Mouse (Mus musculus) forebrain, embryonic 16.5 days (tissue): ENCODE measurements around the gene Ly75. TPM values are rescaled to one million over a fixed set of nuclear protein-coding genes. Genes with fewer than 3 reads are reported as not detected.

ENCODE experiments used
- ATAC-seq: fragments of 200-750 bp; cut with Nextera tagmentation; 2 replicates; pipeline ENCODE4 v1.8.0; 2017; ENCODE audit warnings: mild to moderate bottlenecking, moderate library complexity
- H3K27ac ChIP-seq: fragments of 300-500 bp; sonication (generic); 2 replicates; pipeline ENCODE4 v1.5.1; 2014; ENCODE audit warnings: low read length, control low read depth
- H3K27me3 ChIP-seq: fragments of 300-500 bp; sonication (generic); replicated peaks from 2 replicates; pipeline ENCODE4 v1.6.1; 2014; ENCODE audit warnings: low read length; ENCODE audit not compliant: control insufficient read depth, insufficient read depth
- H3K36me3 ChIP-seq: fragments of 300-500 bp; sonication (generic); 2 replicates; pipeline ENCODE4 v1.6.1; 2014; ENCODE audit not compliant: control insufficient read depth, insufficient read depth
- H3K4me1 ChIP-seq: fragments of 300-500 bp; sonication (generic); replicated peaks from 2 replicates; pipeline ENCODE4 v1.6.1; 2014; ENCODE audit warnings: low read length; ENCODE audit not compliant: control insufficient read depth, insufficient read depth
- H3K4me2 ChIP-seq: fragments of 300-500 bp; sonication (generic); 2 replicates; pipeline ENCODE4 v1.6.1; 2014; ENCODE audit warnings: mild to moderate bottlenecking, low read length, control low read depth
- H3K4me3 ChIP-seq: fragments of 300-500 bp; sonication (generic); replicated peaks from 2 replicates; pipeline ENCODE4 v1.5.1; 2014; ENCODE audit warnings: mild to moderate bottlenecking, low read length, control low read depth
- H3K9ac ChIP-seq: fragments of 300-500 bp; sonication (generic); replicated peaks from 2 replicates; pipeline ENCODE4 v1.6.1; 2014; ENCODE audit warnings: low read depth, low read length, control low read depth
- H3K9me3 ChIP-seq: fragments of 300-500 bp; sonication (generic); 2 replicates; pipeline ENCODE4 v1.6.1; 2016; ENCODE audit warnings: low read length; ENCODE audit not compliant: control insufficient read depth
- WGBS: fragments of 180-500 bp; shearing (Covaris S2); extraction: QIAGEN DNeasy Blood & Tissue Kit; methylation state at CpG from one replicate; pipeline ENCODE4 v1.1.7; 2014; 5-methylcytosine and 5-hydroxymethylcytosine counted together
- polyA plus RNA-seq: library from polyadenylated mRNA; unstranded; fragments of >200 nt; fragmentation: Nextera tagmentation; extraction: Ambion mirVana; gene quantifications from 2 replicates; pipeline ENCODE4 v1.2.1, GENCODE M21; 2015

Gene Ly75
- polyA plus RNA-seq, 1 experiment from 2014 or later = 1.2 TPM

DNA sequence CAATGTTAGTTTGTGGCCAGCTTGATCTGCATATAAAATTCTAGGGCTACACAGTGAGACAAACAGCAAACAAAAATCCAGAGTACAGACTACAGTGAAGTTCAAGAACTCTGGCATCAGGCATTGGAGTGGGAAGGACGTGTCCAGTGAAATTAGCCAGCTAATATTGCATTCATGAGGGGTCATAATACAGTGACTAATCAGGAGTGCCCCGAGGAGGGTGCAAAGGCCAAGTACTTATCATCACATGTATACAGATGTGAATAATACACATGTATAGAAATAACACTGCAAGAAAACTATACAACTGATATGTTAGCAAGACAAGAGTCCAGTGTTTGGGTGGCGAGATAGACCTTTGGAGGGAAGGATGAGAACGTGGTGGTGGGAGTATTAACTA lies 130.3 kb downstream of the Ly75 start:
- Histone ChIP-seq H3K4me3 (no peak overlapping the region), H3K4me2 (no peak overlapping the region), H3K4me1 (no peaks in the 10 kb centered on the region), H3K9ac (no peak overlapping the region), H3K9me3 (no peaks in the 10 kb centered on the region), H3K27me3 (no peaks in the 10 kb centered on the region), H3K36me3 (0 out of 2 replicates have a peak, but pooled peaks cover 5% of the 10 kb centered on the region), H3K27ac (no peak overlapping the region)
- WGBS = 82% methylated on average over 4 of the region's 4 CpGs
- ATAC-seq = no peak

Other genes starting within 250 kb of the Ly75 start
- 64.4 and 70.2 TPM in 2 replicates for gene Baz2b, start 173.5 kb downstream of the Ly75 start, polyA plus RNA-seq
- gene March7, start 173.4 kb downstream of the Ly75 start, polyA plus RNA-seq = 107 and 112 TPM in 2 replicates
- gene Cd302, start 98.8 kb downstream of the Ly75 start, polyA plus RNA-seq = 8.6 and 12.3 TPM in 2 replicates
- gene Pla2r1, start 170.0 kb upstream of the Ly75 start, polyA plus RNA-seq = 0.25 TPM in 2 replicates